Comparison of ENCODE assay signal across 8 mouse cellular contexts in genomic region chr15:83233219-83233992, GRCm38 (mm10). TPM values are rescaled to one million over a fixed set of nuclear protein-coding genes. Genes with fewer than 3 reads are reported as not detected.
DNase-seq lines count a peak whose midpoint lies in the region; ATAC-seq lines count a peak whose summit lies in the region.

No protein-coding gene starts in this region.

- intact Hi-C loops in heart, postnatal 25 days (cut with DNase I) = no loop called here

- no peak overlapping the region for H3K9ac ChIP-seq in stomach, embryonic 15.5 days
- H3K9ac ChIP-seq in midbrain, embryonic 14.5 days (replicated peaks; ENCODE audit: low read length) = no peak overlapping the region

- H3K36me3 ChIP-seq in stomach, embryonic 15.5 days = no peaks in the 10 kb centered on the region
- no peaks in the 10 kb centered on the region for H3K36me3 ChIP-seq in midbrain, embryonic 14.5 days (ENCODE audit: control insufficient read depth, insufficient read depth, low read length)

- H3K27ac ChIP-seq in stomach, embryonic 15.5 days = 0 out of 2 replicates have a peak overlapping the region, but pooled peaks have one; percentile 40
- no peak overlapping the region for H3K27ac ChIP-seq in midbrain, embryonic 14.5 days (replicated peaks; ENCODE audit: low read depth, low read length)

- H3K4me2 ChIP-seq in stomach, embryonic 15.5 days = no peak overlapping the region
- H3K4me2 ChIP-seq in midbrain, embryonic 14.5 days (ENCODE audit: low read length) = no peak overlapping the region

- no peak overlapping the region for H3K4me3 ChIP-seq in stomach, embryonic 15.5 days (replicated peaks)
- no peak overlapping the region for H3K4me3 ChIP-seq in midbrain, embryonic 14.5 days (replicated peaks; ENCODE audit: low read depth, low read length)

- H3K9me3 ChIP-seq in stomach, embryonic 15.5 days = no peaks in the 10 kb centered on the region
- H3K9me3 ChIP-seq in midbrain, embryonic 14.5 days (ENCODE audit: control insufficient read depth, low read length) = no peaks in the 10 kb centered on the region

- DNase-seq in adrenal gland, adult (ENCODE audit: inconsistent age in 2 of 2, low spot score in 1 of 2) = peak; percentile 76 to 79
- no peak for DNase-seq in adrenal gland, adult 18-20 months (ENCODE audit: low spot score in 2 of 2)
- peak; percentile 57 for DNase-seq in ovary, postnatal 36 days (ENCODE audit: low spot score)
- no peak for DNase-seq in ovary, postnatal 14 days (ENCODE audit: low spot score)
- DNase-seq in heart, postnatal 25 days (ENCODE audit: low spot score) = peak; percentile 47
- DNase-seq in midbrain, embryonic 14.5 days = no peak
- DNase-seq in kidney, adult 18-20 months = no peak

- peak; percentile 54; the same call in 1 of the 2 replicates for ATAC-seq in stomach, embryonic 15.5 days (ENCODE audit: insufficient read depth, low FRiP score, low read depth)
- ATAC-seq in midbrain, embryonic 14.5 days (ENCODE audit: low FRiP score, low TSS enrichment) = no peak

- H3K4me1 ChIP-seq in stomach, embryonic 15.5 days = 0 out of 2 replicates have a peak, but pooled peaks cover 9% of the 10 kb centered on the region
- H3K4me1 ChIP-seq in midbrain, embryonic 14.5 days (ENCODE audit: control insufficient read depth, insufficient read depth, low read length) = no peaks in the 10 kb centered on the region

- WGBS in stomach, embryonic 15.5 days = 75% methylated on average over 4 of the region's 4 CpGs
- WGBS in midbrain, embryonic 14.5 days = 84% methylated on average over 4 of the region's 4 CpGs

- H3K27me3 ChIP-seq in stomach, embryonic 15.5 days (replicated peaks) = no peaks in the 10 kb centered on the region
- no peaks in the 10 kb centered on the region for H3K27me3 ChIP-seq in midbrain, embryonic 14.5 days (ENCODE audit: control insufficient read depth, insufficient read depth, low read length)

RNA-seq across cellular contexts. Expression of gene A4galt, which starts 18.2 kb away (rescaled TPM):
- 1 to 10 TPM; 5.5 to 8.6 TPM for total RNA-seq in adrenal gland, adult 18-20 months (2021)
- total RNA-seq in heart, postnatal 25 days (2021) = 1 to 10 TPM; 4.8 to 6.5 TPM
- 9.2 and 9.4 TPM in 2 replicates for polyA plus RNA-seq in stomach, embryonic 15.5 days (2015; fragmentation: Nextera tagmentation; extraction: Ambion mirVana)
- polyA plus RNA-seq in midbrain, embryonic 14.5 days (2014; fragmentation: Nextera tagmentation; extraction: Ambion mirVana) = 0.77 and 2.6 TPM in 2 replicates

Comparison
In these comparisons a context has a peak if more than half of its experiments do, and no peak if none do; other contexts are left out.
1. DNase-seq: peak in adrenal gland, adult (2 of 2), ovary, postnatal 36 days (single experiment) and heart, postnatal 25 days (single experiment); none in adrenal gland, adult 18-20 months (0 of 2), ovary, postnatal 14 days (single experiment), midbrain, embryonic 14.5 days (single experiment) and kidney, adult 18-20 months (single experiment).